Mouse (Mus musculus): ENCODE data around the gene Pip4k2c.
"Not testable (repeated sequence)": the region's sequence is repeated elsewhere in the genome, so short reads cannot be mapped to it uniquely, and the experiment has no call there.

Pip4k2c gene

GRCm38 (mm10) chr10:127208921-127209320, 2.5 kb downstream of the Pip4k2c start:
- DNase-seq: no peak

- DNase-seq: no peak
Observed at GRCm38 (mm10) chr10:127205373-127205772, 6.0 kb downstream of the Pip4k2c start.

GRCm38 (mm10) chr10:127204589-127204988, 6.8 kb downstream of the Pip4k2c start:
- DNase-seq: no peak

GRCm38 (mm10) chr10:127203106-127203505, 8.3 kb downstream of the Pip4k2c start:
- DNase-seq: no peak

GRCm38 (mm10) chr10:127200279-127200678, 11.1 kb downstream of the Pip4k2c start:
- DNase-seq: no peak

GRCm38 (mm10) chr10:127199474-127199873, 11.9 kb downstream of the Pip4k2c start:
- DNase-seq: no peak

GRCm38 (mm10) chr10:127199068-127199467, 12.3 kb downstream of the Pip4k2c start:
- no peak for DNase-seq

GRCm38 (mm10) chr10:127198492-127198891, 12.9 kb downstream of the Pip4k2c start:
- no peak for DNase-seq

GRCm38 (mm10) chr10:127197505-127198110, 13.8 kb downstream of the Pip4k2c start:
- DNase-seq: no peak

- no peak for DNase-seq
Observed at GRCm38 (mm10) chr10:127197104-127197503, 14.3 kb downstream of the Pip4k2c start.

DNA sequence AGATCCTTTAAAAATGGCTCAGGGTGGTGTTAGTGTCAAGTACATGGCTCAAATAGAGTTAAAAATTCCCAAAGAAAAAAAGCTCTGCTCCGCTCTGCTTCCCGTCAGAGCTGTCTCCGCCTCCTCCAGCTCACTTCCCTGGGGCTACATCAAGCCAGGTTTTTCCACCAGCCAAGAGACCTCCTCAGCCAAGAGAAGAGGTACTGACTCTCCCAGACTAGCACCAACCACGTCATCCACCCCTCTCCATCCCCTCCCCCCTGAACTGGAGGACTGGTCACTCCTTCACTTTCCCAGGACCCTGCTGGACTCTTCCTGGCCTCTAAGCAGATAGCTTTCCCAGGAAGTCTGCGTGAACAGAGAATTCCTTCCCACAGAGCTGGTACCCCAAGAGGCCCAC, 15.0 kb downstream of the Pip4k2c start:
- DNase-seq: peak; percentile 62 to 72

DNA sequence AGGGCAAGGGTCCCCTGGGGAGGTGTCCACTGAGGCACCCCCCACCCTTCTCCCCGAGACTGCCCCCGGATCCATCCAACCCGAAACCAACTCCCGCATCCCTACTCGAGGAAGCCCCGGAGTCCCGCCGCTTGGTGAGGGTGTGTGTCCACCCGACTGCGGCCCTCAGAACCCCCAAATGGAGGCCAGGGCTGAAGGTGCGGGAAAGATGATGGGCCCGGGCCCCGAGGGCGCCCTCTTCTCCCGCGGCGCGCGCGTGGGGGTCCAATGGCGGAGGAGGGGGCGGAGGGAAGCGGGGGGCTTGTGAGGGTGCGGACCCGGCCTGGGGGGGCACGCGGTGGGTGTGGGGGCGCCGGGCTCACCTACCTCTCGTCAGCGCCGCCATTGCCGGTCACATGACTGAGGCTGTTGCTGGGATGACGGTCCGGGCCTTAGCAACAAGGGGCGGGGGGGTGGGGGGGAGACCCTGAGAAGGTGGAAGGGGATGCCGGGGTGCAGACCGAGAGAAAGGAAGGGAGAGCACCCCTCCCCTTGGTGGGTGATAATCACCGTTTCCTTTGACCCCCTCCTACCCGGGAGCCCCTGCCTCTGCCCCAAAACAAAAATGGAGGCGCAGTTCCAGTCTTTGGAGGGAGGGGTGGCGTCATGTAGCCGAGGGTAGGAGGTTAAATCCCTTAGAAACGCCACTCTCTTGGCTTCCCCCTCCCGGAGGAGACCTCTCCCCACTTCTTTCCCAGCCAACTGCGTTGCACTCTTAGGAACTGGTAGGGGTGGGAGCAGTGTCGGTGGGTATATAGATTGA, 15.9 kb downstream of the Pip4k2c start, which contains the start of gene Dtx3:
TSS of gene Dtx3 (minus strand) at position 401 of the 802 bp plus-strand sequence.
- DNase-seq: peak; percentile 69 to 76

DNA sequence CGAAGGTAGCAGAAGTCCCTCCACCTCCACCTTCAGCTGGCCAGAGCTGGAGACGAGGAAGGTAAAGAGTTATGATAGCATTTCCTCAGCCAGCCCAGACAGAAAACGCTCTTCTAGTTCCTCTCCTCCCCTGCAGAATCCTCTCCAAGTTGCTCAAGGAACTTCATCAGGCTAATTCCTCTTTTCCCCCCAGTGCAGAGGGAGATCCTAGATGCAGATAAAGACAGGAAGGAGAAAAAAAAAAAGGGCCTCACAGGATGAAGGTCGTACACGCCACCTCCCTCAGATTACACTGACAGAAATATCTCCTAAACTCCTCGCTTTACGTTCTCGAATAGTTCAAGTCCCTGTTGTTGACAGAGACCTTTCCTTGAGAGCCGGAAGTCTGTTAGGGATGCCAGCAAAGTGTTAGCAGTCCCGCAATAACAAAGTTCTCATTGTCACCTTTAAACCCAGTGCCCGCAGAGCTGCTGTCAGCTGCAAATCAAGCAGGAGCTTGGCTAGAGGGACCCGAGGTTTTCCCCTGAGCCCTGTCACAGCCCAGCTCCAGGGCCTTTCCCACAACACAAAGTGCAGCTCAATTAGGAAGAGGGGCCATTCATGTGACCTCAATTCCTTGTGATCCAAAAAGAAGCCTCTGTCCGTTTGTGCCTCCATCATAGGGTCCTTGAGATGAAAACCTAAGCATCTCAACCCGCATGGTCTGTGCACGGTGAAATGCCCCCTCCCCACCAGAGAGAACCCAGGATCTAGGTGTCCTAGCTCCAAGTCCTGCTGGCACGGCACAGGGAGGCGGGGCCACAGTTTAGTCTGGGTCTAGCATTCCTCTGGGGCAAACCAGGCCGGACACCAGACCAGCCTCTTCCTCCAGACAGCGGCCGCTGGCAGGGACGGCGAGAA, 16.7 kb downstream of the Pip4k2c start:
- peak; percentile 75 to 84 for DNase-seq

GRCm38 (mm10) chr10:127193011-127193410, 18.4 kb downstream of the Pip4k2c start:
- DNase-seq: no peak

- DNase-seq: not testable (repeated sequence)
Observed at GRCm38 (mm10) chr10:127192057-127192328, 19.4 kb downstream of the Pip4k2c start.

- no peak for DNase-seq
Observed at GRCm38 (mm10) chr10:127191191-127192056, 20.0 kb downstream of the Pip4k2c start.

GRCm38 (mm10) chr10:127190398-127191190, 20.8 kb downstream of the Pip4k2c start:
- DNase-seq: no peak

DNA sequence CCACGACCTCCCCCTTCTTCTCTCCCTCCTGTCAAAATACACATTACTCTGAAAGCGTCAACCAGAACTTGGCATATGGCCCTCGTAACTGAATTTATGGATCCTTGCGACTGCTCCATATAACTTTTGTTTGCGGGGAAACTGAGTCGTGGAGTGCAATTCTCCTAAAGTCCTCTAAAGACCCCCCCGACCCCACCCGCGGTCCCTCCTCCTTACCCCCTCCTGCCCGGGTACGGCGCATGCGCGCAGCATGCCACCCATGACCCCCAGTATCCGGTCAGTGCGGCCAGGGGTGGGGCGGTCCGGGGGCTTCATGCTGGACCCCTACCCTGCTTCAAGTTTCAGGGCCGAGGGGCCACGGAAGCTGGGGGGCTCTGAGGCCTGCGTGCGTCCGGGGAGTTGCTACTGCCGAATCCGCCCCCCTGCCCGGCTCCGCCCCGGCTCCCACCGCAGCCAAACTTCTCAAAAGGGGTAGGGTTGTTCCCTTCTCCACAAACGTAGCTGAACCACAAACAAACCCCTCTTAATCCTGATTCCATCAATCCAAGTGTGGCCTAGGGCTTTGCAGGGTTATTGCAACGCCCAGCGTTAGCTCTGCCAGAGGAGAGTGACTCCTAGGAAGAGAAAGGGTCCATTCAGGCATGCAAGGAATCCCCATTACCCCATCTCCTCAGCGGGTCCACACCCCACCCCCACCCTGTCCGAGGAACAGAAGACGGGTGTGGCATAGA, 21.6 kb downstream of the Pip4k2c start, which contains the start of gene Arhgef25:
TSS of gene Arhgef25 (minus strand) at position 433 of the 731 bp plus-strand sequence.
- DNase-seq: peak in 1 of 2 experiments; percentile 57

DNA sequence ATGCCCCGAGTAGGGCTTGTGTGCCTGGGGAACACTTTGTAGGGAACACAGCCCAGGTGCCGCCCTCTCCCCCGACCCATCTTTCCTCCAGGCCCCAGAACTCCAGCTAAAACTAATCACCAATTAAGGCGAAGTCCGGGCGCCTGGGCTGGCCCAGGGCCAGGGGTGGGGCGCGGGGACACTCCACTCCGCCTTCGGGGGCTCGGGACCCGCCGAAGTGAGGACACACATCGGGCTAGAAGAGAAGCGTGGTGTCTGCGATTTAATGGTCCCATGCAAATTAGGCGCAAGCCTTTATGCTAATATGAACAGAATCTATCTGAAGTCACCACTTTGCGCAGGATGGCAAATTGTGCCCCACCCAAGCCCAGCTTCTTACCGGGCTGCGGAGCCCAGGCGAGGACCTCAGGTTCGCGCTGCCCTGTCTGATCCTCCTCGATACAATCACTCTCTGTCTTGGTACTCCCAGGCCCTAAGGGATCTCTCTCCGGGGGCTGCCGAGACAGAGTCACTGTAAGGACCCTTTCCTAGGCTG, 22.2 kb downstream of the Pip4k2c start:
- DNase-seq: peak; percentile 59 to 64

- DNase-seq: peak; percentile 81 to 88
Observed at GRCm38 (mm10) chr10:127188465-127189115, 22.8 kb downstream of the Pip4k2c start.

Data from cerebellum, postnatal 25 days (tissue).